Mouse (Mus musculus) CD8-positive naive resting alpha-beta T cell, adult 57 days (primary cell): Measurements from ENCODE around the gene Bend7. TPM values are rescaled to one million over a fixed set of nuclear protein-coding genes. Genes with fewer than 3 reads are reported as not detected.

Experiments
- total RNA-seq: library from RNA; stranded (reverse); gene quantifications from one replicate; pipeline ENCODE4 v1.2.4, GENCODE M21; 2023

Bend7 gene
- 2.7 TPM for total RNA-seq

DNA sequence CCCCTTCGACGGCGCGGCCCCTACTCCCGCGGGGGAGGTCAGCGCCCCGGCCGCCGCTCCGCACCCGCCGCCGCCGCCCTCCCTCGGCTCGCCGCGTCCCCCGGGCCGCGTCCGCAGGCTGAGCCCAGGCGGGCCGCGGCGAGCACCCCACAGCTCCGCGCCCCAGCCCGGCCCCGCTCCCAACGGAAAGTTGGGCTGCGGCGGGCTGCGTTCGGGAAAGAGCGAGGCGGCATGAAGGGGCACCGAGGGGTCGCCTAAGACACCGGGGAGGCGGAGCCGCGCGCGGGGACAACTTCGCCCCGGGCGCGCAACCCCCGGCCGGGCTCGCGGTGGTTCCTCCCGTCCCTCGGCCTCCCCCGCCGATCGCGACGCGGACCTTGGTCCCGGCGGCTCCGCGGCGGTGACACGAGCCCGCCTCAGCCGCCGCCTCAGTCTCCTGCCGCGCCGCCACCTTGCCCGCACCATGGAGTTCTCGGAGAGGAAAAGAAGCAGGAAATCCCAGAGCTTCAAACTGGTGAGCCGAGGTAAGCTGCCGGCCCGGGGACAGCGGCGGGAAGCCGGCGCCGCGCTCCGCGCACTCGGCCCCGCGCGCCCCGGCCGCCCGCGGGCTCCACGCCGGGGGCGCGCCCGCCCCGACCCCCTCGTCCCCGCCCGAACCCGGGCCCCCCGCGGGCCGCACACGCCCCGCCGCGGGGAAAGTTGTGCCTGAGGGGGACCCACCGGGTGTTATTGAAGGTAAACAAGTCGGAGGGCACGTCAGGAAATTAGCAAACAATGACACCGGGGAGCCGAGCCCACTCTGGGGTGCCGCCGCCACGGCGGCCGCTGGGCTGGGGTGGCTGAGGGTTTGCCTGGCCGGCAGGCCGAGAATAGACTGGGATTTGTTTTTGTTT lies at the start of gene Bend7:
Gene Bend7, plus strand, starts transcription at position 63 of the 893 bp plus-strand sequence.

Other genes starting within 250 kb of the Bend7 start
- 52.5 TPM for gene Prpf18, start 65.7 kb upstream of the Bend7 start, total RNA-seq
- gene Sephs1, start 163.7 kb downstream of the Bend7 start, total RNA-seq = 22.6 TPM
- 26.4 TPM for gene Phyh, start 201.2 kb downstream of the Bend7 start, total RNA-seq